Mouse (Mus musculus) heart, embryonic 16.5 days (tissue): Measurements from ENCODE around the gene Tbcc. TPM values are rescaled to one million over a fixed set of nuclear protein-coding genes. Genes with fewer than 3 reads are reported as not detected.

Source experiments
- ATAC-seq: fragments of 200-750 bp; cut with Nextera tagmentation; replicated peaks from 2 replicates; pipeline ENCODE4 v1.8.0; 2017; ENCODE audit warnings: moderate number of reproducible peaks; ENCODE audit not compliant: insufficient read depth, low FRiP score; ENCODE audit errors: extremely low read depth
- H3K27ac ChIP-seq: fragments of 300-500 bp; sonication (generic); 2 replicates; pipeline ENCODE4 v1.5.1; 2014; ENCODE audit warnings: mild to moderate bottlenecking, low read length, control low read depth, moderate library complexity
- H3K27me3 ChIP-seq: fragments of 300-500 bp; sonication (generic); 2 replicates; pipeline ENCODE4 v1.6.1; 2014; ENCODE audit warnings: low read length, mixed read lengths; ENCODE audit not compliant: control insufficient read depth, insufficient read depth
- H3K36me3 ChIP-seq: fragments of 300-500 bp; sonication (generic); 2 replicates; pipeline ENCODE4 v1.6.1; 2014; ENCODE audit not compliant: control insufficient read depth, insufficient read depth
- H3K4me1 ChIP-seq: fragments of 300-500 bp; sonication (generic); 2 replicates; pipeline ENCODE4 v1.6.1; 2014; ENCODE audit warnings: low read length, mixed read lengths; ENCODE audit not compliant: control insufficient read depth, insufficient read depth
- H3K4me2 ChIP-seq: fragments of 300-500 bp; sonication (generic); 2 replicates; pipeline ENCODE4 v1.6.1; 2014; ENCODE audit warnings: low read depth, mild to moderate bottlenecking, control low read depth, low read length
- H3K4me3 ChIP-seq: fragments of 300-500 bp; sonication (generic); 2 replicates; pipeline ENCODE4 v1.5.1; 2014; ENCODE audit warnings: mild to moderate bottlenecking, control low read depth, low read length
- H3K9ac ChIP-seq: fragments of 300-500 bp; sonication (generic); 2 replicates; pipeline ENCODE4 v1.6.1; 2014; ENCODE audit warnings: low read length, control low read depth
- H3K9me3 ChIP-seq: fragments of 300-500 bp; sonication (generic); replicated peaks from 2 replicates; pipeline ENCODE4 v1.6.1; 2016; ENCODE audit warnings: low read length; ENCODE audit not compliant: control insufficient read depth
- WGBS: fragments of 180-500 bp; shearing (Covaris S2); extraction: QIAGEN DNeasy Blood & Tissue Kit; methylation state at CpG from one replicate; pipeline ENCODE4 v1.1.7; 2014; 5-methylcytosine and 5-hydroxymethylcytosine counted together
- polyA plus RNA-seq: library from polyadenylated mRNA; unstranded; fragments of >200 nt; fragmentation: Nextera tagmentation; extraction: Ambion mirVana; gene quantifications from 2 replicates; pipeline ENCODE4 v1.2.1, GENCODE M21; 2015

Gene Tbcc
- polyA plus RNA-seq, 1 experiment from 2014 or later, result 42.9 TPM

DNA sequence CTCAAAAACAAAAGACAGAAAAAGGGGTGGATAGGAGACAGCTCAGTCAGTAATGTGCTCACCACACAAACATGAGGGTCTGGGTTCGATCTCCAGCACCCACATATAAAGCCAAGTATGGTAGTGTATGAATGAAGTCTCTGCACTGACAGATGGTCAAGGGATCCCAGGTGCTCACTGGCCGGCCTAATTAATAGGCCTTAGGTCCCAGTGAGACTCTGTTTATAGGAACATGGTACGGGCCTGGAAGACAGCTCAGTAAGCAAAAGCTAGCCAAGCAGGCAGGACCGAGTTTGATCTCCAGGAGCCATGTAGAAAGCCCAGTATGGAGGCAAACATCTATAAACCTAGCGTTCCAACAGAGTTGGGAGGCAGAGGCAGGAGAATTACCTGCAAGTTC lies 13.4 kb upstream of the Tbcc start:
- Histone ChIP-seq H3K4me1 (peaks cover 18% of the 10 kb centered on the region), H3K36me3 (no peaks in the 10 kb centered on the region), H3K9ac (no peak overlapping the region), H3K4me3 (no peak overlapping the region), H3K27ac (no peak overlapping the region), H3K9me3 (no peaks in the 10 kb centered on the region), H3K4me2 (no peak overlapping the region), H3K27me3 (no peaks in the 10 kb centered on the region)
- 88% methylated on average over 5 of the region's 5 CpGs for WGBS
- no peak for ATAC-seq

DNA sequence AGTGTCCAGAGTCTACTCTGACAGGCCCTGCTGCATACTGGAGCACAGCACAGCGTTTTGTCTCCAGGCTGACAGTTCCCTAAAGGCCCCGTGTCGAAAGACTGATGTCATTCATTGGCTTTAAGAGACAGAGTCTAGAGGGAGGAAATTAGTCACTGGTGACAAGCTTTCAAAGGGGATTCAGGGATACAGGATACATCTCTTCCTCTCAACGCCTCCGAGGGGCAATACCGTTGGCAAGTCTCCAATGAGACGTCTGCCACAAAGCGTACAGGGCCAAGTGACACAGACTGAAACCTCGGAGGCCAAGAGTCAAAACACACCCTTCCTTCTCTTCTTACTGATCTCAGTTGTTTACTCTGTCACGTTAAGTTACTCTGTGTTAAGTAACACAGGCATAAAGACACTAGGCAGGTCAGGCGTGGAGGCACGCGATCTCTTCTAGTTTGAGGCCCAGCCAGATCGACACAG lies 10.6 kb upstream of the Tbcc start:
- ATAC-seq, result peak; percentile 72
- 29% methylated on average over 14 of the region's 14 CpGs for WGBS
- Histone ChIP-seq H3K4me3 (no peak overlapping the region), H3K27me3 (peaks cover 3% of the 10 kb centered on the region; the same call in 1 of the 2 replicates), H3K4me2 (no peak overlapping the region), H3K9ac (0 out of 2 replicates have a peak overlapping the region, but pooled peaks have one; percentile 10), H3K36me3 (no peaks in the 10 kb centered on the region), H3K27ac (peak overlapping the region; percentile 52; the same call in 1 of the 2 replicates), H3K9me3 (no peaks in the 10 kb centered on the region), H3K4me1 (peaks cover 7% of the 10 kb centered on the region)

DNA sequence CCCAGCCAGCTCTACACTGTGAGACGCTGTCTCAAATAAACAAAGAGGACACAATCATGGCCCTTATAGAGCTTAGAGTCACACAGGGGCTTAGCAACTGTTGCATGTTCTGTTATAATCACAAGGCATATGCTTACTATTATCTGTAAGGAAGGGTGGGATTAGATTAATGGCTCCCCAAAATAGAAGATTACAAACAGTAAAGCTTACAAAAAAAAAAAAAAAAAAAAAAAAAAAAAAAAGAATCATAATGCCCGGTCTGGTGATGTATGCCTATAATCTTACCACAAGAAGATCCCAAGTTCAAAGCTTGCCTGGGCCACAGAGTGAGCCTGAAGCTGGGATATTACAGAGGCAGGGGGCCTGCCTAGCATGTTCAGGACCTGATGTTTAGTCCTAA lies 10.2 kb upstream of the Tbcc start:
- H3K4me1 ChIP-seq, result peaks cover 10% of the 10 kb centered on the region
- no peaks in the 10 kb centered on the region for H3K36me3 ChIP-seq
- H3K27ac ChIP-seq, result peak overlapping the region; percentile 52; the same call in 1 of the 2 replicates
- H3K4me2 ChIP-seq, result no peak overlapping the region
- no peaks in the 10 kb centered on the region for H3K9me3 ChIP-seq
- 61% methylated on average over 2 of the region's 2 CpGs for WGBS
- H3K4me3 ChIP-seq, result no peak overlapping the region
- 0 out of 2 replicates have a peak overlapping the region, but pooled peaks have one; percentile 10 for H3K9ac ChIP-seq
- H3K27me3 ChIP-seq, result peaks cover 3% of the 10 kb centered on the region; the same call in 1 of the 2 replicates
- no peak for ATAC-seq

DNA sequence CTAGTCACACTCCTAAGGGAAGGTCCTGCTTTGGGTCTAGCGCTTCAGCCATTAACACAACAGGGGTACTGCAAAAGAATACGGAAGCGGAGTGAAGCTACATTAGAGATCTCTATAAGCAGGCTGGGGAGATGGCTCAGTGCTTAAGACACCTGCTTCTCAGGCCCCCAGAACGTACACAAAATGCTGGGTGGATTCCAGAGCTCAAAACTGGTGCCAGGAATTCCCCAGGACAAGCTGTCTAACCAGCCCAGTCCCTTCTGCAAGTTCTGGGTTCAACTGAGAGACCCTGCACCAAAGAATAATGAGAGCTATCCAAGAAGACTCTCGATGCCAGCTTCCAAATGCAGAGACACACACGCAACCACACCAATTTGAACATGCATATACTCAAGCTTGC lies 8.8 kb upstream of the Tbcc start:
- Histone ChIP-seq H3K36me3 (no peaks in the 10 kb centered on the region), H3K9ac (no peak overlapping the region), H3K4me1 (peaks cover 20% of the 10 kb centered on the region), H3K27me3 (peaks cover 3% of the 10 kb centered on the region; the same call in 1 of the 2 replicates), H3K4me2 (no peak overlapping the region), H3K4me3 (no peak overlapping the region), H3K9me3 (no peaks in the 10 kb centered on the region), H3K27ac (no peak overlapping the region)
- ATAC-seq, result no peak
- 87% methylated on average over 6 of the region's 6 CpGs for WGBS

DNA sequence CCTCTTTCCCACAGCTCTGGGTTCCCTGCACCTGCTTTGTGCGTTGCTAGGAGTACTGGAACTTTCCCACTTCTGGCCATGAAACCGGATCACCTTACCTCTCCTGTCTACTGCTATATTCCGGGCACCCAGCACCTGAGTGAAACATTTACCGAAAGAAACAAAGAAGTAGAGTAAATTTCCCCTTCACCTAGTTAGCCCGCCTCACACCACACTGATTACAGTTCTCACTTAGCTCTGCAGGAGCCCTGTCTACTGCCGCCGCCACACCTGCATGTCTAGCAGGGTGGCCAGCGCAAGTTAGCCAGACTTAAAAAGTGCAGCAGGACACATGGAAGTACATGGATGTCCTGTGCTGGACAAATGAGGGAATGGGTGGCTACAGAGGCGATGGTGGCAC lies 7.4 kb upstream of the Tbcc start:
- Histone ChIP-seq H3K9ac (no peak overlapping the region), H3K27me3 (peaks cover 3% of the 10 kb centered on the region; the same call in 1 of the 2 replicates), H3K4me2 (no peak overlapping the region), H3K36me3 (no peaks in the 10 kb centered on the region), H3K4me3 (no peak overlapping the region), H3K9me3 (no peaks in the 10 kb centered on the region), H3K27ac (no peak overlapping the region), H3K4me1 (peaks cover 20% of the 10 kb centered on the region)
- ATAC-seq, result no peak
- 80% methylated on average over 9 of the region's 9 CpGs for WGBS

DNA sequence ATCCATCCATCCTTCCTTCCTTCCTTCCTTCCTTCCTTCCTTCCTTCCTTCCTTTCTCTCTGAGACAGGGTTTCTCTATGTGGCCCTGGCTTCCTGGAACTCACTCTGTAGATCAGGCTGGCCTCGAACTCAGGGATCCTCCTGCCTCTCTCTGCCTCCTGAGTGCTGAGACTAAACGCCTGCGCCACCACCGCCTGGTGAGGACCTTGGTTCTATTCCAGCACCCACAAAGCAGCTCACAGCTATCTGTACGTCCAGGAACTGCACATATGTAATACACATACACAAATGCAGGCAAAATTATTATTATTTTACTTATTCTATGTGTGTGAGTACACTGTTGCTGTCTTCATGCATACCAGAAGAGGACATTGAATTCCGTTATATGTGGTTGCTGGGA lies 5.7 kb upstream of the Tbcc start:
- Histone ChIP-seq H3K4me2 (no peak overlapping the region), H3K4me1 (peaks cover 15% of the 10 kb centered on the region), H3K27ac (no peak overlapping the region), H3K4me3 (no peak overlapping the region), H3K36me3 (no peaks in the 10 kb centered on the region), H3K27me3 (peaks cover 3% of the 10 kb centered on the region; the same call in 1 of the 2 replicates), H3K9me3 (no peaks in the 10 kb centered on the region), H3K9ac (no peak overlapping the region)
- 93% methylated on average over 6 of the region's 6 CpGs for WGBS
- ATAC-seq, result no peak

DNA sequence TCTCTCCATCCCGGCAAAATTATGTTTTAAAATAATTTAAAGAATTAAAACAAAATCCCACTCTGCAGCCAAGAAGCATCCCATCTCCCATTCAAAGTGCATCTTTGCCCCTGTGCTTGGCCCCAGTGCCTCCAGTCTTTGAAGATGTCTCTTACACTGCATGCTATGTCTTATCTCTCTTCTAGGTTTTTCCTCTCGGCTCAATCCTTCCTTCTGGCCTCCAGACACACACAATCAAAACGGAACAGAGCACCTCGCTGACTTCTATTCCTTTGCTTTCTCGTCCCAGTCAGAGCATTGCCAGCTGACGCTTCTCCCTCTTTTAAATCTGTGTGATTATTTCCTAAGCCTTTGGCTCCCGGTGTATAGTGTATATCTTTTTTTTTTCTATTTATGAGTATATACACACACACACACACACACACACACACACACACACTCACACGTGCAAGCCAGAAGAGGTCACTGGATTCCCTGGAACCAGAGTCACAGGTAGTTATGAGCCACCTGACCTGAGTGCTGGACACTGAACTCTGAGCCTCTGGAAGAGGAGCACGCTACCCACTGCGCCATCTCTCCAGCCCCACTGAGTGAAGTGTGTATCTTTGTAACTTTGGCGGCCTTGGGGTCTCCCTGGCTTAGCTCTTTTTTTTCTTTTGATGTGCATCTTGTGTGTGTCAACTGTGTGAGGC lies 5.1 kb upstream of the Tbcc start:
- no peak overlapping the region for H3K27ac ChIP-seq
- peaks cover 12% of the 10 kb centered on the region for H3K4me1 ChIP-seq
- no peak overlapping the region for H3K9ac ChIP-seq
- no peak for ATAC-seq
- no peaks in the 10 kb centered on the region for H3K9me3 ChIP-seq
- no peak overlapping the region for H3K4me3 ChIP-seq
- H3K4me2 ChIP-seq, result peak overlapping the region; percentile 16; the same call in 1 of the 2 replicates
- WGBS, result 53% methylated on average over 11 of the region's 11 CpGs
- H3K27me3 ChIP-seq, result peaks cover 3% of the 10 kb centered on the region; the same call in 1 of the 2 replicates
- no peaks in the 10 kb centered on the region for H3K36me3 ChIP-seq

DNA sequence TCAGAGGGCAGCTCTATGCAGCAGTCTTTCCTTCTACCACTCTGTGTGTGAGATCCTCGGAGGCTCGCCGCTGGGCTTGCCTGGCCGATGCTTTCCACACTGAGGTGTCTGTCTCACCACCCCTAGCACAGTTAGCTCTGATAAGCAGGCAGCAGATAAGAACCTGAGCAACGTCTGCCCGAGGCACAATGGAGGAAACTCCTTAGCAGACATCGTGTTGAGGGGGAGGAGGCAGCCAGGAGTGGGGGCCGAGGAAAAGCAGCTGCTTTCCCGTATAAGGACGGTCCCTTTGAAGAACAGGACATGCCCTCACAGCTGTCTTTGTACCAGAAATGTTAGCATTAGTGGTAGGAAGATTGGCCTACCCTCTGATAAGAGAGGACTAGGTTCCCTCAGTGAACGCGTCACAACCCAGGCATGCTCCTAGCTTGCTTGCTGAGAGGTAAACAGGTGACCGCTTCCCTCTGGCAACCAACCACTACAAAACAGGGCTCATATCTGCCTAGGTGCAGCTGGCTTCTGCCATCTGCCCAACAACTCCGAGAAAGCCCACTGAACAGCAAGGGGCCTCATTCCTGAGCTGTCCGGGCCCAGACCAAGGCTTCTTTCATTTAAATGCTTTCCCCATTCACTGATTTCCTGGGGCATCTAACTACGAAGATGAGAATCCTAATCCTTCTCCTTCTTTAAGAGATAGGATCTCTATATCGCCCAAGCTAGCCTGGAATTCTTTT lies 4.4 kb upstream of the Tbcc start:
- no peak for ATAC-seq
- H3K4me1 ChIP-seq, result peaks cover 12% of the 10 kb centered on the region
- H3K4me2 ChIP-seq, result peak overlapping the region; percentile 16; the same call in 1 of the 2 replicates
- 22% methylated on average over 17 of the region's 17 CpGs for WGBS
- peak overlapping the region; percentile 9; the same call in 1 of the 2 replicates for H3K9ac ChIP-seq
- H3K9me3 ChIP-seq, result no peaks in the 10 kb centered on the region
- peaks cover 3% of the 10 kb centered on the region; the same call in 1 of the 2 replicates for H3K27me3 ChIP-seq
- 0 out of 2 replicates have a peak overlapping the region, but pooled peaks have one; percentile 26 for H3K27ac ChIP-seq
- H3K36me3 ChIP-seq, result no peaks in the 10 kb centered on the region
- no peak overlapping the region for H3K4me3 ChIP-seq
